Mouse (Mus musculus) yolk sac, embryonic 10.5 days (tissue): Measurements from ENCODE around the gene Spaca5.
A peak's percentile ranks its signal among the peaks of the same experiment; 100 is the strongest.

ENCODE experiments used
- DNase-seq: peaks from one replicate; pipeline ENCODE4 v3.0.0-alpha.2; 2017; ENCODE audit warnings: low spot score

Gene Spaca5

DNA sequence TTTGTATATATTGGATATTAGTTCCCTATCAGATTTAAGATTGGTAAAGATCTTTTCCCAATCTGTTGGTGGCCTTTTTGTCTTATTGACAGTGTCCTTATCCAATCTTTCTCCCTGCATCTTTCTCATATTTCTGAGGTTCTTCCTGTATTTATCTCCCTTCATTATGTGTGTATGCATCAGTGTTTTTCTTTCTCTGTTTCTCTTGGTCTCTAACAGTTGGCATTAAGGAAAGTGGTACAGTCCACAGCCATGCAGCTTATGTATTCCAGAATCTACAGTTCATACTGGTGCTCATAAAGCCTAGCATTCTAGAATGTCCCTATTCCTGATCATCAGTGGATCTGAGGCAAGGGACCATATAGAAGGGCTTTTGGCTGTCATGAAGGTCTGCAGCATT is at the start of gene Spaca5:
TSS of gene Spaca5 (plus strand) at position 301 of the 400 bp plus-strand sequence.
- no peak for DNase-seq

- DNase-seq, result no peak
Observed at GRCm38 (mm10) chrX:21061460-21061859, 6.7 kb upstream of the Spaca5 start.

DNA sequence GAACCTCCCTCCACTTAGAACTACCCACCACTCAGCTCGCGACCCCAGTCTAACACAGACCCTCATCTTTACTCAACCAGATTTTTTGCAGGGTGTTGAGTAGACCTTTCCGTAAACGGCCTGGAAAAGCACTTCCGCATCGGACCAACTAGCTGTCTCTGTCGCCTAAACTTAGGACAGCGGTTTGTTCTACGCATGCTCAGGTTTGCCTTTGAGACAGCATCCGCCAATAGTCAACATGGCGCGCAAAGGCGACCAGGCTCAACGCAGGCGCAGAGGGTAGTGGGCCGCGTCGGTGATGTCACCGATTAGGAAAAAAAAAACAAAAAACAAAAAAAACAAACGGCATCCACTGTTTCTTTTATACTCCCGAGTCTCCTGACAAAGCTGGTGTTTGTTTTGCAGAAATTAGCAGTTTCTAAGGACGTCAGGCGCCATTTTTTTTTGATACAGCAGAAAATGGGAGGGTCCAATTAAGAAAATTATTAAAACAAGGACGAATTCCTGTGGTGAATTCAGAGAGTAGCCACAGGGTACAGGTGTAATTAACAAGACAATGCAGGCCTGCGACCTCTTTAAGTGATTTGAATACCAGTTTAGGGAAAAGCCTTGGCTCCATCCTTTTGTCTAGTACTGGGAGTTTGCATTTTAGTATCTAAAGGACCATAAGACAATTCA is 6.2 kb upstream of the Spaca5 start, which contains the start of gene Zfp182:
TSS of gene Zfp182 (minus strand) at position 451 of the 678 bp plus-strand sequence.
- peak; percentile 70 for DNase-seq

DNA sequence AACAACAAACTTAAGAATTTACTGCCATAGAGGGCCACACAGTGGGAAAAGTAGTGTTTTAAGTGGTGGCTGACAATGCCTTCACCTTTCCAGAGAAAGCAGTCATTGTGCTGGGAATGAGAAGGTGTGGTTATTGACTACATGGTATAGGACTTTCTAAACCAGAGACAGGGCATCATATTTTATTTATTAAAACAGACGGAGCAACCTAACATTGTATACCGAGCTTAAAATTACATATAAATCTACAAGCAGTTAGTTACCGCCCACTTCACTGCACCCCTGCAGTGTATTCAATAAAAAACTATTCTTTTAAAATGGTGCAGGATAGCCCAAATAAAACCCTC is 5.7 kb upstream of the Spaca5 start:
- no peak for DNase-seq

DNA sequence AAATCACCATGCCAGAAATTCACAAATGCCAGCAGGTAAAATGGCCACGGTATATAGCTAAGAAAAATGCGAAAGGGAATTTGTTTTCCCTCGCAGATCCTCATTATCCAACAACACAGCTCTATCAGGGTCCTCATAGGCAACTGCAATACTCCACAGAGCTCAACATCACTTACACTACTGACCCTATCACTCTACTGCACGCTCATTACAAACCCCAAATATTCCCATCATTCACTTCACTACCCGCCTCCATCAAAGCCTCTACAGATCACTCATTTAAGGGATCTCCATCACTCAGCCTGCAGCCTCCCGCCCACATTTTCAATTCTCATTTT is 20.4 kb downstream of the Spaca5 start:
- no peak for DNase-seq

DNA sequence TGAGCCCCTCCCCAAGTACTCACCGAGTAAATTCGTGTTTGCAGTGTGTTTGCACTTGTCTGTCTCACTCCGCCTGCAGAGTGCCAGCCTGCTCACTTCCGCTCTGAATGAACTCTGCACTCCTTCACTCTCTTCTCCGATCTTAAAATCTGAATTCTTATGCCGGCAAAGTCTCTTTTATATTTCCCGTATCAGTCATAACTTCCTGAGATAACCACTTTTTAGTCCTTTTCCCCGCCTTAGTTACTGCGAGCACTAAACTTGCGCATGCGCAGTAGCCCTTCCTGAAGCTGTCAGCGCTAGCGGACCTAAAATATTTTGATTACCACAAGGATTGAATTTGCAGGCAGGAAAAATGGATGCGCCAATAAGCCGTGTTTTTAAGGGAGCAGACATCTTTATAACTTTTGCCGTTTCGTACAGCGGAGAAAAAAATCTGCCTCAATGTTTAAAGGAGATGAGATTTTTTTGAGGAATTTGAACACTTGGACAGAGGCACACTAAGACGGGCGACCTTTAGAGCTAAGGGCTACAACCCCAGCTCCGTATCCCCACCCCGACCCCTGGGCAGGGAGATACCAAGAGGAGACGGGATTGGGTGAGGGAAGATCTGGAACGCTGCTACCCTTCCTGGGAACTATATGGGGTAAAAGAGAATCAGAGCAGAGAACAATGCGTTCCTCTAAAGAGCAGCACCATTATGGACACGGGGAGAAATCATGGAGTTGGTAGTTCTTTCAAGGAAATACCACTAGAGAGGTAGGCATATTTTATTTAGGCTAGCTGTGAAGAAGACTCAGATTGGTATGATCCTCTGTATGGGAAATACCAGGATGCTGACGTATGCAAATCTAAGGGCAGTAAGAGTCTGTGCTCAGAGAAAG is 21.0 kb downstream of the Spaca5 start, which contains the start of gene Zfp300:
TSS of gene Zfp300 (minus strand) at position 545 of the 884 bp plus-strand sequence.
- DNase-seq, result peak; percentile 52

- DNase-seq, result no peak
Observed at GRCm38 (mm10) chrX:21089867-21090239, 21.6 kb downstream of the Spaca5 start.

- no peak for DNase-seq
Observed at GRCm38 (mm10) chrX:21115520-21115919, 47.3 kb downstream of the Spaca5 start, which contains the start of gene Ssxa1. Ssxa1 (plus strand) TSS chrX:21115820.
